Mouse (Mus musculus) fibroblast of lung, adult 2 months (primary cell): ENCODE results near the gene Efna5.

ENCODE experiments used
- DNase-seq: peaks from one replicate; pipeline ENCODE4 v3.0.0-alpha.2; 2011; ENCODE audit warnings: low read depth

The Efna5 gene

DNA sequence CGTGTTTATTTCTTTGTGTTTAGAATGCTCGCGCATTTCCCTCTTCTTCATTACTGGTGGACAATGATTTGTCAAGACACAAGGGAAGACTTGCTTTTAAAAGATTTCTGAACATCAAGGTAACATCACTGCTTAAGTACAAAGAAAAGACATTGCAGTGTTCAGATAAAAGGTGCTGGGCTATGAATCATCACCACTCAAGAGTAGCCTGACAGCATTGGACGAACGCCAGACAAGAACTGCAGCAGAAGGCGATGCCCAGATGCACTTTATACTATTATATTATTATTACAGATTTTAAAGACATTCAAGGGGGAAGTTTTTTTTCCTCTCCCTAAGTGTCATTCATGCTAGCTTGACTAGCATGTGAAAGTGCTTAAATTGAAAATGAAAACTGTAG, 228.7 kb downstream of the Efna5 start:
- no peak for DNase-seq

GRCm38 (mm10) chr17:62651696-62652095, 229.4 kb downstream of the Efna5 start:
- no peak for DNase-seq

DNA sequence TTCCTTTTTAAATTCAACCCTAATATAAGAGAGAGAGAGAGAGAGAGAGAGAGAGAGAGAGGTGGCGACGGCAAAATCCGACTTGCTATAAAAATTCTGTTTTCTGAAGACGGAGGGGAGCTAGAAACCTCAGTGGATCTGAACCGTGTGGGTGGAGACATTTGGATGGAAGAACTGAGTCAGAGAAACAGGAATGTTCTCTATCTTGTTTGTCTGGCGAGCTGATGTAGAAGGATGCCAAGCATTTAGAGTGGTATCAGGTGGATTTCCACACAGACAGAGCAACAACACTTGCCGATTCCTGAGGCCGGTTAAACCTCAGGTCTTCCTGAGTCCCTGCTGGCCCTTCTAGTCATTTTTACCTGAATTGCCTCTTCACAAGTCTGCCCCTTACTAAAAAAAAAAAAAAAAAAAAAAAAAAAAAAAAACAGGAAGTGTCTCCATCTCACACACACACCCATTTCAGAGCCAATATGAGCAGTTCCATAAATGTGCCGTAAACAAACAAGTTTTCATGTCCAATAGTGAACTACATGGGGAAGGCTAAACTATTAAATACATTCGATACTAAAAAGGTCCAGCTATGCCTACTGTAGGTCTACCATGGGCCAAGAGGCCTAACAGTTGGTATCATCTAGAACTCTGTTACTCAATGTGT, 231.7 kb downstream of the Efna5 start:
- peak; percentile 65 for DNase-seq

DNA sequence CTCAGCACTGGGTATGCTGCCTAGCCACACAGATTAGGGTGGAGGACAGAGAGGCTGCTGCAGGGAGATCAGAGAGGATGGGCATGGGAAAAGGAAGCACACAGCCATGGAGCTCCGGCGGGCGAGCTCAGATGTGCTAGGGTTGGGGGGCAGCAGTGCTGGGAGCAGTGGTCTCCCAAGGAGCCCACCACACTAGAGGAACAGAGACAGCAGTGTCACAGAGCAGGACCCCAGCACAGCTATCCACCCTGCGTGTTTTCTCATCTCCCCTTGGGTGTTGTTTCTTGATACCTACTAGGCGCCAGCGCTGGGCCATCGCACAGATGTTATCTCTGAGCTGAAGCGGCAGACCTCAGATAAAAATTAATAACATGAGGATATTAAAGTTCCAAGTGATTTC, 234.3 kb downstream of the Efna5 start:
- DNase-seq, result no peak

GRCm38 (mm10) chr17:62642447-62643145, 238.5 kb downstream of the Efna5 start:
- no peak for DNase-seq

DNA sequence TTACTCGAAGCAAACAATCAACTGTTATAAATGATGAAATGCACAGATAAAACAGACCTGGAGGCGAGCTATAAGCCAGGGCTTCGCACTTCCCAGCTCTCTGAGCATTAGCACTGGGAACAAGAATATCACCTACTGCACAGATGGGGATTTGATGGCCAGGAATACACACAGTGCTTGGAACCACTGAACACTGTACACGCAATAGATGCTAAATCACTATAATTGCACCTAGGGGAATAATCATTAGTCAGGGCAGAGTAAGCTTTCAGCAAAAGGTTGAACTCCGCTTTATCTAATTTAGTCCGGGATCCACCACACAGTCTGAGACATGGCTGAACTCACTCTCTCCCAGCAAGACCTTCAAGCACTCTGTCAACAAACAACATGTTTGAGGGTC, 240.5 kb downstream of the Efna5 start:
- DNase-seq, result no peak

GRCm38 (mm10) chr17:62636896-62637295, 244.2 kb downstream of the Efna5 start:
- DNase-seq, result no peak

GRCm38 (mm10) chr17:62634937-62635336, 246.2 kb downstream of the Efna5 start:
- no peak for DNase-seq

- no peak for DNase-seq
Observed at GRCm38 (mm10) chr17:62628474-62628873, 252.6 kb downstream of the Efna5 start.

DNA sequence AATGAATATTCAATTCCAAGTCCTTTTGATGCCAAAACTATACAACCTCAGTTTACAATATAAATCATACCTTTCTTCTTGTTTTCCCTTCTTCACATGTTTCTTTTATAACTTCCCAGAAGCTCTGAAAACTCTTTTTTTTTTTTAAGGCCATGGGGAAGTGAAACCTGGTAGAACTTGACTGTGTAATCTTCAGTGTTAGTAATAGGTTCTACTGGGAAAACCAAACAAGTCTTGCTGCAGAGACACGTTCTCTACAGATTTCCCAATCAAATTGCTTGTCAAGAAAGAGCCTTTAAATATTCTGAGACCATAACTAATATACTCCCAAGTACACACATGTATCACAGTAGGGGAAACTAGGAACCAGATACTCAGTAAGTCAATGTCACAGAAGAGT, 253.6 kb downstream of the Efna5 start:
- no peak for DNase-seq

DNA sequence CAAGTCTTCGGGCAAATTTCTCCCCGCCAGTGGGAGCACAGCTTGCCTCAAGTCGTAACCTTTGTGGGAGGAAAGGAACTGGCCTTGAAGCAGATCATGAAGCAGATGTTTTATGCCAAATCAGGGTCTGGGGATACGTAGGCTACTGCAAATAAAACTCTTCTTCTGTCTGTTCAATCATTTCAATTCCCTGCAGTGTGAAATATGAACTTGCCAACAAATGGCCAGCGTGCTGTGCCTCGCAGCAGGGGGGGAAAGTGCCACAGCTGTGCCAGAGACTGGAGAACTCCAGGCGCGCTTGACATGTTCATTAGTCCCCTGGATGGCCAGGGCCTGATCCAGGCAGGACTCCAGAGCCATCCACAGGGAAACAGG, 255.5 kb downstream of the Efna5 start:
- no peak for DNase-seq

- no peak for DNase-seq
Observed at GRCm38 (mm10) chr17:62624804-62625645, 256.1 kb downstream of the Efna5 start.

DNA sequence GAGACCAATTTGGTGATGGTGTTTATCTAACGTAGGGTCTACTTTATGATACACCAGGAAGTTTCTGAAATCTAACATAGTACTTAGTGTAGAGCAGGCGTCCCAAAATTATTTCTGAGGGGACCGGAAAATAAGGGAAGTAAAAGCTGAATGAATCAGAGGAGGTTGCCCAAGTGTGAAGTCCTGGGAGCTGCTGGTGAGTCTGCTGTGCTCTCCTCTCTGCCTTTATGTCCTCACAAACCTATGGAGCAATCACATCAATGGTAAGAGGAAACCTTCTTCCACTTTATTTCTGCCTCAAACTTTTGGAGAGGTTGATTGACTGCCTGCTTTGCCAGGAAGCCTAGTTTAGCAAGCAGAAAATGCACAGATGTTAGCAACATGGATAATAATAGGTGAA, 257.9 kb downstream of the Efna5 start:
- DNase-seq, result no peak

GRCm38 (mm10) chr17:62622481-62622880, 258.6 kb downstream of the Efna5 start:
- no peak for DNase-seq

GRCm38 (mm10) chr17:62615159-62615558, 266.0 kb downstream of the Efna5 start:
- no peak for DNase-seq

DNA sequence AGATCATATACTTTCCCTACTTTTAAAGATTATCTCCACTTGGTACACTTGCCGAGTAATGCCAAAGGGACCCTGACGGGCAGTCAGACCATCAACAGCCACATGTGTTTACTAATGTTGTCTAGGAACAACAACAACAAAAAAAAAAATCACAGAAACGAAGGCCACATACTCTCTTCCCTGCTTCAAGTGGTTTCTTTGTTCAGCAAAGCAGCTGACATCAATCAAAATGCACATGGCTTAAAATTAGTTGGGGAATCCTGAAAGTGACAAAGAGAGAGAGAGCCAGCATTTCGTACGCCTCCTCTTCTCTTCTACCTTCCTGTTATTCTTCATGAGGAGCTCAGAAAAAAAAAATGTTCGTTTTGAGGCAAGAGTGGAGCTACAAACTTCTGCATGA, 266.4 kb downstream of the Efna5 start:
- no peak for DNase-seq

- no peak for DNase-seq
Observed at GRCm38 (mm10) chr17:62614237-62614636, 266.9 kb downstream of the Efna5 start.

GRCm38 (mm10) chr17:62613232-62613631, 267.9 kb downstream of the Efna5 start:
- DNase-seq, result no peak

GRCm38 (mm10) chr17:62608145-62608544, 273.0 kb downstream of the Efna5 start:
- DNase-seq, result no peak

DNA sequence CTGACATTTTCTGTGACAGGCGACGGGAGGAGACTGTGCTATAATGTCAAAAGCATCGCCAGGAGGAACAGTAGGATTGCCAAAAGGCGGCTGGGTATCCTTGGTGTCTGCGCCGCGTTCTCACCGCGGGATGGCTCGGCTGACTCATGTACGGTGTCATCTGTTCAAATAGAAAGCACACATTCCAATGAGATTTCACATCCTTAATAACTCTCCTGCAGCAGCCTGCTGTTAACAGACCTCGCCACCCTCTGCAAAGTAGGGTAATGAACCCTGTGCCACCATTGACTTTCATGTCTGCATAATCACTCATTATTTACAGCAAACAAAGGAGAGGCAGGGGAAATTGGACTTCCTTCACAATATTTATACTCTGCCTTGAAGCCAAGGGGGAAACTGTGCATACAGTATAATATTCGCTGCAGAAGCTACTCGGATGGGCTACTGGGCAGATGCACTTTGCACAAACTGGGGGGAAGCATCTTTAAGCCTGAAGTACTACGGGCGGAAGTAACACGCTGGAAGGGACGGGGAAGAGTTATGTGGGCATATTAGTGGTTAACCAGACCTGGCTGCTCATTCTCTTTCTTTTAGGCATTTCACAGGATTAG, 273.7 kb downstream of the Efna5 start:
- DNase-seq, result no peak

GRCm38 (mm10) chr17:62606681-62607080, 274.4 kb downstream of the Efna5 start:
- no peak for DNase-seq

DNA sequence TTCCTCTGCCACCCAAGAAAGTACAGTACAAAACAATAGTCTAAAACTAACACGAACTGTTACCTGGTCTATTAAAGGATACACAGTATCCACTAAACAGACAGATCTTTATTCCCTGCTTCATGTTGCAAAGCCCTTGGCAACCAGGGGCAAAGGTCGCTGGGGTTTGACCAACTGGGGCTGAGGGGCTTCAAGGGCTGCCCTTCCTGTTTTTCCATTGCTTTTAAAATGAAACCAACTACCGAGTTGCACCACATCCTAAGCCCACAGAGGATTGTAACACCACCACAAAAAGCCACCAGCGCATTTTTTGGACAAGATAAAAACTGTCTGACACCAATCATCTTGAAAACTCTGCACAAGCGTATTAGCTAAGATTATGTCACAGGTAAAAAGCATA, 276.8 kb downstream of the Efna5 start:
- DNase-seq, result no peak

DNA sequence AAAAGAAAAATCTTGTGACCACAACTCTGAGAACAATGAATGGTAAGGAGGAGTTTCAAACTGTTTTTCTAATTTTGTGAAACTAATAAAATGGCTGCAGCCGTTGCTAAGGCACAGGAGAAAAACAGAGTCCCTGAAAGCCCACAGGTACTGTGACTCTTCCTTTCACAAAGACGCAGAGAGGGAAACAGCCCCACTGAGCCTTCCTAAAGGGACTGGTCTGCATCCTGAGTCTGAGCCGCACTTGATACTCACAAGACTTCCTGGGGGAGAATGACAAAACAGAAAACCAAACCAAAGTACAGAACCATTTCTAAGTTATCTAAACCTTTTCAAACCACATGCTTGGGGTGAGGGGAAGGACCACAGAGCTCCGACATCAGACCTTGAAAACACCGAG, 277.5 kb downstream of the Efna5 start:
- DNase-seq, result no peak
